Mouse (Mus musculus): ENCODE results near the gene Gm49393. TPM values are rescaled to one million over a fixed set of nuclear protein-coding genes. Genes with fewer than 3 reads are reported as not detected.

Gene Gm49393
- total and polyA plus RNA-seq, 3 experiments: not detected

GRCm38 (mm10) chr13:60820486-60821175, 114.8 kb downstream of the Gm49393 start:
- peaks cover 33% of the 10 kb centered on the region for H3K9me3 ChIP-seq (replicated peaks; ENCODE audit: low read length)
- in situ Hi-C loops (cut with MboI; ENCODE audit: low pct_ligation_motif_present, low pct_unique_long_range_greater_than_20kb, low sequenced_read_pairs) (no loop called here), dilution Hi-C loops (cut with MboI; ENCODE audit: extremely low pct_ligation_motif_present, extremely low pct_unique_long_range_greater_than_20kb, low sequenced_read_pairs) (no loop called here)
- no peaks in the 10 kb centered on the region for H3K36me3 ChIP-seq (replicated peaks in 1 of 2; ENCODE audit: control insufficient read depth in 1 of 2, insufficient read depth in 1 of 2, low read length in 1 of 2)
- no peaks in the 10 kb centered on the region for H3K4me1 ChIP-seq (ENCODE audit: control insufficient read depth in 1 of 2, insufficient read depth in 2 of 2)
- H3K4me2 ChIP-seq (ENCODE audit: insufficient read depth, low read depth, poor library complexity, severe bottlenecking): no peak overlapping the region
- H3K27me3 ChIP-seq (replicated peaks): no peaks in the 10 kb centered on the region
- no peak for TF ChIP-seq ZMIZ1 (IDR thresholded peaks at IDR 0.05; ENCODE audit: low read depth, low read length)
- no peak for TF ChIP-seq ELF1 (IDR thresholded peaks at IDR 0.05; ENCODE audit: low read depth, low read length)
- TF ChIP-seq MAZ (IDR thresholded peaks at IDR 0.05; ENCODE audit: low read depth, low read length): no peak
- TF ChIP-seq USF1 (IDR thresholded peaks at IDR 0.05; ENCODE audit: low read depth, low read length): no peak
- no peak for TF ChIP-seq NELFE (IDR thresholded peaks at IDR 0.05; ENCODE audit: low read depth, low read length)
- no peak for TF ChIP-seq CHD1 (IDR thresholded peaks at IDR 0.05; ENCODE audit: low read depth, low read length)
- H3K9ac ChIP-seq (ENCODE audit: insufficient read depth, low read depth): no peak overlapping the region
- H3K4me3 ChIP-seq (replicated peaks in 1 of 3; ENCODE audit: low read depth in 2 of 3, low read length in 2 of 3, poor library complexity in 1 of 3): no peak overlapping the region
- no peak overlapping the region for H3K27ac ChIP-seq (ENCODE audit: insufficient read depth, low read depth)
- DNase-seq (ENCODE audit: extremely low read depth): no peak
- no peaks in the 10 kb centered on the region for H3K79me2 ChIP-seq (replicated peaks; ENCODE audit: control insufficient read depth, extremely low read depth, insufficient read depth, poor library complexity, severe bottlenecking)

DNA sequence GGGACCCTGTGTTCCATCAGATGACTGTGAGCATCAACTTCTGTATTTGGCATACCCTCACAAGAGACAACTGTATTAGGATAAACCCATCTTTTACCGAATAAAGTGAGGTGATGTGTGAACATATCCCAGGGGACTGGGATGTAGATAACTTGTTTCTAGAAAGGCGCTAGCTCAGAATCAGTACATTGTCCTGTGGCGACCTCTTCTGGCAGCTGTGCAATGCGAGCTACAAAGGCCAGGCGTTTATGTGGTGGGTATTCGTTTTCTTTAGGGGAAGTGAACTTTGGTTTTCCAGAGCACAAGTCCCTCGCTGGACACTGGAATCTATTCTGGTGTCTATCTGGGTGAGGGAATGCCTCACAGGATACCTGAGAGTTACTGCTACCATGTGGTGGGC, 115.9 kb downstream of the Gm49393 start:
- TF ChIP-seq TBP (conservative IDR thresholded peaks at IDR 0.05; ENCODE audit: low read depth, low read length): no peak
- TF ChIP-seq USF2 (conservative IDR thresholded peaks at IDR 0.05; ENCODE audit: low read depth, low read length): no peak
- TF ChIP-seq NRF1 (IDR thresholded peaks at IDR 0.05; ENCODE audit: low read depth, low read length): no peak
- no peak for TF ChIP-seq NELFE (IDR thresholded peaks at IDR 0.05; ENCODE audit: low read depth, low read length)
- no peak for TF ChIP-seq MAZ (IDR thresholded peaks at IDR 0.05; ENCODE audit: low read depth, low read length)
- no peak for TF ChIP-seq POLR2AphosphoS2 (IDR thresholded peaks at IDR 0.05; ENCODE audit: low read depth, low read length)
- TF ChIP-seq BHLHE40 (IDR thresholded peaks at IDR 0.05; ENCODE audit: low read depth, low read length): no peak
- TF ChIP-seq ETS1 (conservative IDR thresholded peaks at IDR 0.05; ENCODE audit: low read depth, low read length): no peak
- TF ChIP-seq HCFC1 (IDR thresholded peaks at IDR 0.05; ENCODE audit: low read depth, low read length): no peak
- TF ChIP-seq MXI1 (IDR thresholded peaks at IDR 0.05; ENCODE audit: low read depth, low read length): no peak
- no peak for TF ChIP-seq CHD2 (IDR thresholded peaks at IDR 0.05; ENCODE audit: low read length)
- no peak for TF ChIP-seq ZKSCAN1 (IDR thresholded peaks at IDR 0.05; ENCODE audit: borderline replicate concordance, low read depth, low read length)
- no peak for TF ChIP-seq IRF4 (IDR thresholded peaks at IDR 0.05; ENCODE audit: low read depth, low read length)
- no peak for TF ChIP-seq SMC3 (IDR thresholded peaks at IDR 0.05; ENCODE audit: low read depth, low read length)
- no peak for TF ChIP-seq JUN (IDR thresholded peaks at IDR 0.05; ENCODE audit: insufficient read depth, low read depth, low read length)
- no peak for TF ChIP-seq PAX5 (IDR thresholded peaks at IDR 0.05; ENCODE audit: low read length)
- no peak for TF ChIP-seq POLR2A (IDR thresholded peaks at IDR 0.05; ENCODE audit: low read depth, low read length)
- no peak for TF ChIP-seq MEF2A (IDR thresholded peaks at IDR 0.05; ENCODE audit: borderline replicate concordance, low read depth, low read length)
- H3K4me2 ChIP-seq (ENCODE audit: insufficient read depth, low read depth, poor library complexity, severe bottlenecking): no peak overlapping the region
- in situ Hi-C loops (cut with MboI; ENCODE audit: low pct_ligation_motif_present, low pct_unique_long_range_greater_than_20kb, low sequenced_read_pairs) (no loop called here), dilution Hi-C loops (cut with MboI; ENCODE audit: extremely low pct_ligation_motif_present, extremely low pct_unique_long_range_greater_than_20kb, low sequenced_read_pairs) (no loop called here)
- H3K27ac ChIP-seq (ENCODE audit: insufficient read depth, low read depth): no peak overlapping the region
- H3K9ac ChIP-seq (ENCODE audit: insufficient read depth, low read depth): no peak overlapping the region
- no peaks in the 10 kb centered on the region for H3K36me3 ChIP-seq (replicated peaks in 1 of 2; ENCODE audit: control insufficient read depth in 1 of 2, insufficient read depth in 1 of 2, low read length in 1 of 2)
- no peaks in the 10 kb centered on the region for H3K79me2 ChIP-seq (replicated peaks; ENCODE audit: control insufficient read depth, extremely low read depth, insufficient read depth, poor library complexity, severe bottlenecking)
- H3K9me3 ChIP-seq (replicated peaks; ENCODE audit: low read length): peaks cover 42% of the 10 kb centered on the region
- H3K27me3 ChIP-seq (replicated peaks): no peaks in the 10 kb centered on the region
- DNase-seq (ENCODE audit: extremely low read depth): no peak
- no peaks in the 10 kb centered on the region for H3K4me1 ChIP-seq (ENCODE audit: control insufficient read depth in 1 of 2, insufficient read depth in 2 of 2)
- H3K4me3 ChIP-seq (replicated peaks in 1 of 3; ENCODE audit: low read depth in 2 of 3, low read length in 2 of 3, poor library complexity in 1 of 3): no peak overlapping the region
